Mouse (Mus musculus) lung, adult 2 months (tissue): ENCODE results near the gene Trp53inp2. TPM values are rescaled to one million over a fixed set of nuclear protein-coding genes. Genes with fewer than 3 reads are reported as not detected.

Source experiments
- DNase-seq: peaks from one replicate; pipeline ENCODE4 v3.0.0; 2022
- H3K4me1 ChIP-seq: fragments of 200-500 bp; 2 replicates; pipeline ENCODE4 v1.6.1; 2011; ENCODE audit warnings: low read length; ENCODE audit not compliant: control insufficient read depth, insufficient read depth
- H3K4me3 ChIP-seq: fragments of 200-500 bp; replicated peaks from 2 replicates; pipeline ENCODE3; 2011; ENCODE audit warnings: low read depth, mild to moderate bottlenecking, control low read depth, low read length; ENCODE audit errors: extremely low read depth
- CTCF ChIP-seq: fragments of 200-500 bp; IDR thresholded peaks from 2 replicates; pipeline ENCODE4 v1.5.1; 2011; ENCODE audit warnings: mild to moderate bottlenecking, low read length, control low read depth; ENCODE audit not compliant: insufficient read depth
- POLR2A ChIP-seq: fragments of 200-500 bp; IDR thresholded peaks from 2 replicates; pipeline ENCODE4 v1.6.1; 2011; ENCODE audit warnings: low read depth, mild to moderate bottlenecking, control low read depth, low read length, borderline replicate concordance; ENCODE audit errors: extremely low read depth
- whole genome bisulfite sequencing: fragments of 180-500 bp; shearing (Covaris S2); methylation state at CpG from one replicate; pipeline ENCODE4 v1.1.7; 2018; 5-methylcytosine and 5-hydroxymethylcytosine counted together
- polyA plus RNA-seq: library from polyadenylated mRNA; depleted of rRNA; stranded (reverse); fragments of >200 nt; gene quantifications from 2 replicates; pipeline ENCODE4 v1.2.3, GENCODE M21; 2012; rRNA removed

The Trp53inp2 gene
- polyA plus RNA-seq: 184 and 237 TPM in 2 replicates

- H3K4me1 ChIP-seq: peaks cover 6% of the 10 kb centered on the region
- peak within 1 kb of the TSS; percentile 72 for H3K4me3 ChIP-seq
- WGBS: 65% methylated on average over 8 of the region's 8 CpGs
- no peak for DNase-seq
- no peak for TF ChIP-seq CTCF
- no peak for TF ChIP-seq POLR2A
Measured at GRCm38 (mm10) chr2:155380261-155381059, at the start of gene Trp53inp2. Trp53inp2 (plus strand) TSS chr2:155381059.

GRCm38 (mm10) chr2:155331351-155331750, 49.5 kb upstream of the Trp53inp2 start:
- H3K4me3 ChIP-seq: no peak overlapping the region
- 66% methylated on average over 4 of the region's 4 CpGs for WGBS
- H3K4me1 ChIP-seq: no peaks in the 10 kb centered on the region
- TF ChIP-seq CTCF: no peak
- peak; percentile 33 for DNase-seq

DNA sequence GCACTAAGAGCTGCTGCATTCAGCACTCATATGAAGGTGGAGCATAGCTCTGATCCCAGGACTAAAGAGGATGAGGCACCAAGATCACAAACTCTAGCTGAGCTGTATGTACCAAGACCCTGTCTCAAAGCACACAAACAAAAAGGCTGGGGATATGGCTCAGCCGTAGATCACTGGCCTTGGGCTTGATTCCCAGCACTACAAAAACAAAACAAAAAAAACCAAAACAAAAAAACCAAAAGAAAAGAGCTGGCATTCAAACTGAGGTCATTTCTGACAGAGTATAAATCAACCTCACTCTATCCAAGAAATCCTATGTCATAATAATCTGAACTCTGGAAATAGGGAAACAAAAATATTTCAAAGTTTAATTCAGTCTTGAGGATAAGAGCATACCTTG, 47.4 kb upstream of the Trp53inp2 start:
- H3K4me3 ChIP-seq: no peak overlapping the region
- 76% methylated on average over 1 of the region's 1 CpGs for WGBS
- H3K4me1 ChIP-seq: no peaks in the 10 kb centered on the region
- DNase-seq: no peak
- no peak for TF ChIP-seq CTCF
- no peak for TF ChIP-seq POLR2A

GRCm38 (mm10) chr2:155335231-155335630, 45.6 kb upstream of the Trp53inp2 start:
- H3K4me1 ChIP-seq: no peaks in the 10 kb centered on the region; the same call in 1 of the 2 replicates
- 77% methylated on average over 1 of the region's 1 CpGs for WGBS

DNA sequence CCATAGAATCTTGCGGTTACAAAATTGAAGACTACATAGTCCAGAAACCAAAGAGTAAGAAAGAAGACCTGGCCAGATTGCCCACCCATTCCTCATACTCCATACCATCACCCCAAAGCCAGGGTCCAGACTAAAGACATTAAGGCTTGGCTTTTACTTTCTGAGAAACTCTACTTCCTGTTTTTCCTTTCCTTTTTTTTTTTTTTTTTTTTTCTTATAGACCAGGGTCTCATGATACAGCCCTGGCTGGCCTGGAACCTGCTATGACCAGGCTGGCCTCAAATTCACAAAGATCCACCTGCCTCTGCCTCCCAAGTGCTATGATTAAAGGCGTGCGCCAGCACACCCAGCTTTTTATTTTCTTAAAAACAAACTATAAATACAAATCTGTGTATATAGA, 44.6 kb upstream of the Trp53inp2 start:
- Histone ChIP-seq H3K4me1 (no peaks in the 10 kb centered on the region; the same call in 1 of the 2 replicates), H3K4me3 (no peak overlapping the region)
- 94% methylated on average over 3 of the region's 3 CpGs for WGBS
- DNase-seq: no peak
- TF ChIP-seq POLR2A (no peak), CTCF (no peak)

More at GRCm38 (mm10) chr2:155335231-155335630, 45.6 kb upstream of the Trp53inp2 start:
- TF ChIP-seq POLR2A: no peak
- no peak for TF ChIP-seq CTCF
- DNase-seq: no peak
- H3K4me3 ChIP-seq: no peak overlapping the region

DNA sequence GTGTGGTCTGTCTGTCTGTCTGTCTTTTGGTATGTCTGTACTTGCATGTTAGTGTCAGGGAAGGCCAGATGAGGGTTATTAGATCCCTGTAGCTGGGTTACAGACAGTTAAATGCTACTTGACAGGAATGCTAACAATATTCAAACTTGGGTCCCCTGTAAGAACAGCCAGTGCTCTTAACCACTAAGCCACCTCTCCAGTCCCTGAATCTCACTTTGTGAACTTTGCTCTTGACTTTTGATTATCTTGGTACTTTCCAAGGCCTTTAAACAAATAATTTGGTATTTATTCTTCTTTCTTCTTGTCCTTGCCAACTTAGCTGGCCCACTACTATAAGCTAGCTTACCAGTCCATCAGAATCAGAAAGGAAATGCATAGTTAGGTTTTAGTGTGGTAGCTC, 40.7 kb upstream of the Trp53inp2 start:
- no peak overlapping the region for H3K4me3 ChIP-seq
- no peak for TF ChIP-seq CTCF
- TF ChIP-seq POLR2A: no peak
- DNase-seq: no peak
- H3K4me1 ChIP-seq: no peaks in the 10 kb centered on the region; the same call in 1 of the 2 replicates

- no peak for DNase-seq
- 69% methylated on average over 1 of the region's 1 CpGs for WGBS
- no peak for TF ChIP-seq POLR2A
- TF ChIP-seq CTCF: no peak
- H3K4me3 ChIP-seq: no peak overlapping the region
- no peaks in the 10 kb centered on the region; the same call in 1 of the 2 replicates for H3K4me1 ChIP-seq
Measured at GRCm38 (mm10) chr2:155346670-155347069, 34.2 kb upstream of the Trp53inp2 start.

- Histone ChIP-seq H3K4me1 (peaks cover 4% of the 10 kb centered on the region), H3K4me3 (no peak overlapping the region)
- DNase-seq: no peak
- 93% methylated on average over 3 of the region's 3 CpGs for WGBS
- no peak for TF ChIP-seq POLR2A
- no peak for TF ChIP-seq CTCF
Measured at GRCm38 (mm10) chr2:155354402-155354801, 26.5 kb upstream of the Trp53inp2 start.

DNA sequence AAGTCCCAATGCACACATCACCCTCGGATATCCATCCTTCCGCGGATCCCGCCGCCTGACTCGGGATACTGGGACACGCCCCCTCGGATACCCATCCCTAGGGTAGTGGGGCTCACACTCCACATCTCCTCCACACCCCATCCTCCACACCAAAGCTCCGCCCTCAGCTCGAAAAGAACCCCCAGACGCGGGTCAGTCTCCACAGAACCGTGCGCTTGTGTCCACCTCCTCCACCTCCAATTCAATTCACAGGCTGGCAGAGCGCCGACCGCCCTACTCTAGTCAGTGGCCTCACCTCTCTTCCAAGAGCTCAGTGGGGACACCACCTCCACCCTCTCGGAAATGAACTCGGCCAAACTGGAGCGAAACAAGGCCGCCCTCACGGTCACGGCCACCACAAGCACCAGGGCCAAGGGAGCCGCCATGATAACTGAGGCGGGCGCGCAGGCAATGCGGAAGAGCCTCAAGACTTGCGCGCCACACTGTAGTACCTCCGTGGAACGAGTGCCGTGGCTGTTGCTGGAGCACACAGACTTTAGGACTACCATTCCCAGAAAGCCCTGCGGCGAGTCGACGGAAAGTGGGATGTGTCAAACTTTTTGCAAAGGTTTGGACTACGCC, 23.8 kb upstream of the Trp53inp2 start, which contains the start of gene Pigu:
TSS of gene Pigu (minus strand) at position 460 of the 621 bp plus-strand sequence.
- DNase-seq: peak; percentile 91
- under 1% methylated on average over 38 of the region's 38 CpGs for WGBS
- peak within 1 kb of the TSS; percentile 98 for H3K4me3 ChIP-seq
- TF ChIP-seq CTCF (no peak), POLR2A (peak; percentile 63; the same call in 1 of the 2 replicates)
- H3K4me1 ChIP-seq: peaks cover 4% of the 10 kb centered on the region
